Mouse (Mus musculus) heart, adult 2 months (tissue): ENCODE results near the gene Pnpla6. TPM values are rescaled to one million over a fixed set of nuclear protein-coding genes. Genes with fewer than 3 reads are reported as not detected.

ENCODE experiments used
- DNase-seq, 2 experiments: peaks; one replicate each; pipeline ENCODE4 v3.0.0; 2021
- H3K27ac ChIP-seq: fragments of 200-600 bp; 2 replicates; pipeline ENCODE4 v1.8.1; 2022
- H3K27me3 ChIP-seq: fragments of 200-500 bp; 2 replicates; pipeline ENCODE4 v1.6.1; 2012; ENCODE audit warnings: mild to moderate bottlenecking, low read length, inconsistent platforms, mixed read lengths; ENCODE audit not compliant: control insufficient read depth, insufficient read depth
- H3K36me3 ChIP-seq: fragments of 200-500 bp; 2 replicates; pipeline ENCODE4 v1.6.1; 2012; ENCODE audit warnings: low read length, inconsistent platforms; ENCODE audit not compliant: control insufficient read depth, insufficient read depth
- H3K4me1 ChIP-seq: fragments of 200-500 bp; 2 replicates; pipeline ENCODE4 v1.6.1; 2011; ENCODE audit warnings: low read length; ENCODE audit not compliant: control insufficient read depth, insufficient read depth
- H3K4me3 ChIP-seq: fragments of 200-600 bp; 2 replicates; pipeline ENCODE4 v1.8.1; 2022
- H3K79me2 ChIP-seq: fragments of 200-500 bp; replicated peaks from 2 replicates; pipeline ENCODE4 v1.6.1; 2012; ENCODE audit warnings: mild to moderate bottlenecking, inconsistent platforms, low read length, moderate library complexity, mixed read lengths; ENCODE audit not compliant: control insufficient read depth, insufficient read depth
- H3K9ac ChIP-seq: fragments of 200-500 bp; 2 replicates; pipeline ENCODE4 v1.6.1; 2012; ENCODE audit warnings: low read depth, mild to moderate bottlenecking, control low read depth, inconsistent platforms, low read length, mixed read lengths
- CTCF ChIP-seq: fragments of 200-600 bp; IDR thresholded peaks from 2 replicates; pipeline ENCODE4 v1.8.1; 2022; ENCODE audit warnings: antibody characterized with exemption, mild to moderate bottlenecking, moderate library complexity
- EP300 ChIP-seq: fragments of 200-500 bp; IDR thresholded peaks from 2 replicates; pipeline ENCODE4 v1.6.1; 2011; ENCODE audit warnings: low read depth, low read length, control low read depth; ENCODE audit not compliant: insufficient read depth
- POLR2A ChIP-seq: fragments of 200-500 bp; IDR thresholded peaks from 2 replicates; pipeline ENCODE4 v1.6.1; 2011; ENCODE audit warnings: mild to moderate bottlenecking, low read depth, low read length, control low read depth; ENCODE audit not compliant: insufficient read depth
- WGBS: fragments of 180-500 bp; shearing (Covaris S2); methylation state at CpG from one replicate; pipeline ENCODE4 v1.1.7; 2018; 5-methylcytosine and 5-hydroxymethylcytosine counted together
- intact Hi-C: fragments of 180-260 bp; cut with DNase I; formaldehyde crosslinking; loops from one replicate; pipeline ENCODE4 v1.15.1; 2025
- polyA plus RNA-seq: library from polyadenylated mRNA; depleted of rRNA; stranded (reverse); fragments of >200 nt; gene quantifications from 2 replicates; pipeline ENCODE4 v1.2.3, GENCODE M21; 2012
- total RNA-seq, 2 experiments: library from RNA; stranded (reverse); gene quantifications; 2 replicates each; pipeline ENCODE4 v1.2.3; 2021

Pnpla6 gene
- total and polyA plus RNA-seq, 3 experiments = 8.5 to 25.1 (median 11.1) TPM

- WGBS = 59% methylated on average over 15 of the region's 15 CpGs
- DNase-seq = peak in 1 of 2 experiments; percentile 18
- Histone ChIP-seq H3K4me3 (no peak overlapping the region), H3K27ac (no peak overlapping the region), H3K9ac (no peak overlapping the region), H3K36me3 (no peaks in the 10 kb centered on the region), H3K4me1 (no peaks in the 10 kb centered on the region), H3K79me2 (no peaks in the 10 kb centered on the region), H3K27me3 (no peaks in the 10 kb centered on the region)
- TF ChIP-seq POLR2A (no peak), EP300 (no peak), CTCF (no peak)
- intact Hi-C loops = no loop called here
These were observed 21.1 kb downstream of the Pnpla6 start for GRCm38 (mm10) chr8:3536053-3536841.

GRCm38 (mm10) chr8:3536940-3537339 is 21.8 kb downstream of the Pnpla6 start:
- intact Hi-C loops = no loop called here
- no peaks in the 10 kb centered on the region for H3K79me2 ChIP-seq
- H3K4me1 ChIP-seq = no peaks in the 10 kb centered on the region
- TF ChIP-seq CTCF (no peak), EP300 (no peak), POLR2A (no peak)
- H3K27ac ChIP-seq = no peak overlapping the region
- H3K36me3 ChIP-seq = no peaks in the 10 kb centered on the region
- H3K27me3 ChIP-seq = no peaks in the 10 kb centered on the region
- WGBS = 95% methylated on average over 9 of the region's 9 CpGs
- no peak overlapping the region for H3K9ac ChIP-seq
- DNase-seq = no peak
- H3K4me3 ChIP-seq = no peak overlapping the region

GRCm38 (mm10) chr8:3537666-3538065 is 22.5 kb downstream of the Pnpla6 start:
- no peak overlapping the region for H3K4me3 ChIP-seq
- no peaks in the 10 kb centered on the region for H3K4me1 ChIP-seq
- H3K36me3 ChIP-seq = no peaks in the 10 kb centered on the region
- intact Hi-C loops = no loop called here
- WGBS = 97% methylated on average over 26 of the region's 26 CpGs
- H3K27ac ChIP-seq = no peak overlapping the region
- H3K79me2 ChIP-seq = no peaks in the 10 kb centered on the region
- no peak for DNase-seq
- H3K9ac ChIP-seq = no peak overlapping the region
- no peak for TF ChIP-seq EP300
- TF ChIP-seq POLR2A = no peak
- no peak for TF ChIP-seq CTCF
- H3K27me3 ChIP-seq = no peaks in the 10 kb centered on the region

- H3K27me3 ChIP-seq = no peaks in the 10 kb centered on the region
- WGBS = 81% methylated on average over 7 of the region's 7 CpGs
- no peak overlapping the region for H3K27ac ChIP-seq
- no peaks in the 10 kb centered on the region for H3K36me3 ChIP-seq
- H3K9ac ChIP-seq = no peak overlapping the region
- intact Hi-C loops = no loop called here
- no peak for TF ChIP-seq POLR2A
- no peak for TF ChIP-seq CTCF
- TF ChIP-seq EP300 = no peak
- no peaks in the 10 kb centered on the region for H3K79me2 ChIP-seq
- no peak overlapping the region for H3K4me3 ChIP-seq
- H3K4me1 ChIP-seq = no peaks in the 10 kb centered on the region
- no peak for DNase-seq
These were observed 24.0 kb downstream of the Pnpla6 start for GRCm38 (mm10) chr8:3539146-3539545.

- Histone ChIP-seq H3K4me1 (no peaks in the 10 kb centered on the region), H3K79me2 (no peaks in the 10 kb centered on the region), H3K27ac (no peak overlapping the region), H3K4me3 (no peak overlapping the region), H3K36me3 (no peaks in the 10 kb centered on the region), H3K27me3 (no peaks in the 10 kb centered on the region), H3K9ac (no peak overlapping the region)
- intact Hi-C loops = no loop called here
- no peak for TF ChIP-seq EP300
- TF ChIP-seq POLR2A = no peak
- no peak for TF ChIP-seq CTCF
- 94% methylated on average over 4 of the region's 4 CpGs for WGBS
- DNase-seq = no peak
These were observed 24.9 kb downstream of the Pnpla6 start for GRCm38 (mm10) chr8:3540076-3540475.

- H3K4me3 ChIP-seq = no peak overlapping the region
- H3K4me1 ChIP-seq = no peaks in the 10 kb centered on the region
- H3K36me3 ChIP-seq = no peaks in the 10 kb centered on the region
- no peaks in the 10 kb centered on the region for H3K79me2 ChIP-seq
- DNase-seq = no peak
- no peak overlapping the region for H3K9ac ChIP-seq
- H3K27ac ChIP-seq = no peak overlapping the region
- no peak for TF ChIP-seq EP300
- no peak for TF ChIP-seq CTCF
- no peak for TF ChIP-seq POLR2A
- H3K27me3 ChIP-seq = no peaks in the 10 kb centered on the region
- intact Hi-C loops = no loop called here
- 97% methylated on average over 2 of the region's 2 CpGs for WGBS
These were observed 31.3 kb downstream of the Pnpla6 start for GRCm38 (mm10) chr8:3546511-3546910.
